Mouse (Mus musculus) naive thymus-derived CD4-positive, alpha-beta T cell, adult 5 months (primary cell): ENCODE results near the gene Clec11a. TPM values are rescaled to one million over a fixed set of nuclear protein-coding genes. Genes with fewer than 3 reads are reported as not detected.

Experiments
- polyA plus RNA-seq: library from polyadenylated mRNA; unstranded; fragments of 100-300 nt; shearing (Covaris generic); gene quantifications from one replicate; pipeline ENCODE4 v1.2.1, GENCODE M21; 2017

Gene Clec11a
- 0.46 TPM for polyA plus RNA-seq

DNA sequence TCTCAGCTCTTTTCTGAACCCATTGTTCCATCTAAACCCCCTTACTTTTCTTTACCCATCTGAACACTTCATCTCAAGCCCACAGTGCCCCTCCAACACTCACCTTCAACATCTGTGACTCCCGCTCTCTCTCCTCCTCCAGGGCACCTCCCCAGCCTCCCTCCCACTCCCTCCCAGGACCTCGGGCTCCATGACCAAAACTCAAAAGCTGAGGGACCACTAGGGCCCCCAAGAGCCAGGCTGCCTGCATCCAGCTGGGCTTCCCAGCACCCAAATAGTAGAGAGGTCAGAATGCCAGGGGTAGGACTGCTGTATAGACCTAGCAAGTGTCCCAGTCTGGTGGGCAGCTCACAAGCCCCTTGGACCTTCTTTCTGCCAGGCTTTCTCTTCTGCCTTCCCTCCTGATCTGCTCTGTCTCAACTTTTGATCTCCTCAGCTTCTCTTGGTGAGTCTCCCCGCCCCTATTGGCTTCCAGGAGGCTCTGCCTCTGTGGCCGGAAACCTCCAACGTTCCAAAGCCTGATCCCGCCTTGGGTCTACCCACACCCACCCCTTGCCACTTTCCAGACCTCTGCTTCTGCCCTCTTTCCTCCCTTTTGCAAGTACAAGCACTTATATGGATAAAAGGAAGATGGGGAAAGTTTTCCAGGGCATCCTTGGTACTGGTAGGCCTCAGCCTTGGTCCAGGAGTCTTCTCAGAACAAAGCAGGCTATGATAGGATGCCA lies at the start of gene Clec11a:
Gene Clec11a, minus strand, starts transcription at position 387 of the 725 bp plus-strand sequence.

DNA sequence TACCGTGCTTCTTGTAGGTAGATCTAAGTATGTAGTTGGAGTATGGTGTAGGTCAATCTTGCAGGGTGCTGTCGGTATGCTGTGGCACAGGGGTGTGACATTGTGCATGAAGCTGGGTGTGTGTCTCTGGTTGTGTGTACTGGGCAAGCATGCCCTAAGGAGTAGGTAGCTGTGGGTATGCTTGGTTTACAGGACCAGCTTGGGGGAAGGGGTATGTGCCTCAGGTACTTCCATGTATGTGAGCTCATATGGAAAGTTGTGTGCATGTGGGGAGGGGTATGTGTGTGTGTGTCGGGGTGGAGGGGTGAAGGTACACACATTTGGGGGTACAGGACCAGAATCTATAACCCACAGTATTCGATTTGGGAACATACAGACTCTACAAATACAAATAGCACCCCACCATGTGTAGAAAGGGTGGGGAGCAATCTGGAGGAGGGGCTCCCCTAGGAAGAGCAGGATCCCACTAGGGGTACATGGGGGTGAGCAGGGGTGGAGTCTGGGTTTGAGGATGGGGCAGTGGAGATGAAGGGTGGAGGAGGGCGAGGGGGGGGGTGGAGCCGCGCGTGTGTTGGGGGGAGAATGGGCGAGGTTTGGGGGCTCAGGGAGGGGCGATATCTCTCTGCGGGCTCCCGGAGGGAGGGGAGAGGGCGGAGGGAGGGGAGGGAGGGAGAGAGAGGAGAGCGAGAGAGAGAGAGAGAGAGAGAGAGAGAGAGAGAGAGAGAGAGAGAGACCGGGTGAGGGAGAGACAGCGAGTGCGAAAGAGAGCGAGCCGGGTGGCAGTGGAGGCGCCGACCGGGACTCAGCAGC lies 3.0 kb upstream of the Clec11a start, which contains the start of gene Shank1:
Gene Shank1, plus strand, starts transcription at position 779 of the 810 bp plus-strand sequence.

DNA sequence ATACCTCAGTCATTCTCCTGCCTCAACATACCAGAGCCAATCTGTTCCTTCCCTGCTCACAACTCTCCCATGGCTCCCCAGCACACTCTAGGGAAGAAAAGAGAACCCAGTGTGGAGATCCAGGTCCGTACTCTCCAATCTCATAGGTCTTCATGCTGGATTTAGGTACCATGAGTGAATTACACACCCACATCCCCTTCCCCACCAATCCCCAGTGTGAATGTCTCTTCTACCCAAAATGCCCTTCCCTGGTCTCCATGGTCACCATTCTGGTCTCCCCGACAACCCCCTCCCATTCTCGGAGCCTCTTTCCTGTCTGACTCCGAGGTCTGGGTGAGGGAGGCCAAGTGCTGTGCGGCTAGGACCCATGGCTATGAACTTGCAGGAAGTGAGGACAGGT lies 45.6 kb downstream of the Clec11a start, which contains the start of gene Gm15517:
Gene Gm15517, plus strand, starts transcription at position 301 of the 400 bp plus-strand sequence.

DNA sequence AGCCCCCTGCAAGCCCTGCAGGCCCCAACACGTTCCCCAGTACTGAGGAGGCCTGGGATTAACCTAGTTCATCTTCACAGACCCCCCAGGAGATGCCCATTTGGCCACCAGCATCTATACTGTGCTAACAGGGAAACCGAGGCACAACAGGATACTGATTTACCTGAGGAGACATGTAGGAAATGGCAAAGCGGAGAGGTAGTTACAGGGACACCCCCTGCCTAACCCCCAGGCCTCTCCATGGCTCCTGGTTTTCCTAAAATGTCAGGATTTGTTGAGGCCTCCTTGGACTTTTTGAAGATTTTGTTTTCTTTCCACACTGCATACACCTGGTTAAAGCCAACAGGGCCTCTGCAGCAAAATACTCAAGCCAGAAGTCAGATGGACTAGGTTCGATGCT lies 49.4 kb downstream of the Clec11a start, which contains the start of gene Acp4:
Gene Acp4, minus strand, starts transcription at position 101 of the 400 bp plus-strand sequence.

Other genes starting within 250 kb of the Clec11a start
- not detected for gene Klk1b21, start 204.6 kb downstream of the Clec11a start, polyA plus RNA-seq
- not detected for gene Klk1b22, start 194.2 kb downstream of the Clec11a start, polyA plus RNA-seq
- gene Klk1b16, start 170.1 kb downstream of the Clec11a start, polyA plus RNA-seq: not detected
- gene Klk1b24, start 118.7 kb downstream of the Clec11a start, polyA plus RNA-seq: not detected
- not detected for gene Klk1b3, start 108.7 kb downstream of the Clec11a start, polyA plus RNA-seq
- not detected for gene Klk1b4, start 99.5 kb downstream of the Clec11a start, polyA plus RNA-seq
- not detected for gene Klk1b5, start 91.0 kb downstream of the Clec11a start, polyA plus RNA-seq
- gene Klk1, start 81.5 kb downstream of the Clec11a start, polyA plus RNA-seq: not detected
- gene Gm36864, start 70.7 kb downstream of the Clec11a start, polyA plus RNA-seq: not detected
- gene 1700028J19Rik, start 60.2 kb downstream of the Clec11a start, polyA plus RNA-seq: 1.1 TPM
- 266 TPM for gene 2410002F23Rik, start 60.2 kb downstream of the Clec11a start, polyA plus RNA-seq
- not detected for gene Acp4, start 49.5 kb downstream of the Clec11a start, polyA plus RNA-seq
- not detected for gene Gm15517, start 45.5 kb downstream of the Clec11a start, polyA plus RNA-seq
- gene Shank1, start 3.4 kb upstream of the Clec11a start, polyA plus RNA-seq: 0.09 TPM
- gene Syt3, start 77.2 kb upstream of the Clec11a start, polyA plus RNA-seq: 0.49 TPM
- 0.66 TPM for gene 1700008O03Rik, start 78.9 kb upstream of the Clec11a start, polyA plus RNA-seq
- gene Lrrc4b, start 122.1 kb upstream of the Clec11a start, polyA plus RNA-seq: not detected
- not detected for gene Aspdh, start 158.5 kb upstream of the Clec11a start, polyA plus RNA-seq
- gene Josd2, start 161.1 kb upstream of the Clec11a start, polyA plus RNA-seq: 69.6 TPM
- 180 TPM for gene Emc10, start 189.6 kb upstream of the Clec11a start, polyA plus RNA-seq
- 3.1 TPM for gene Fam71e1, start 189.7 kb upstream of the Clec11a start, polyA plus RNA-seq
- not detected for gene Mybpc2, start 217.8 kb upstream of the Clec11a start, polyA plus RNA-seq
- not detected for gene Spib, start 225.2 kb upstream of the Clec11a start, polyA plus RNA-seq
- 59.9 TPM for gene Pold1, start 241.9 kb upstream of the Clec11a start, polyA plus RNA-seq
- 222 TPM for gene Nr1h2, start 247.0 kb upstream of the Clec11a start, polyA plus RNA-seq